Mouse (Mus musculus) intestine, postnatal 0 days (tissue): ENCODE measurements around the gene Foxr2. TPM values are rescaled to one million over a fixed set of nuclear protein-coding genes. Genes with fewer than 3 reads are reported as not detected.

Experiments used
- ATAC-seq: fragments of 200-750 bp; cut with Nextera tagmentation; 2 replicates; pipeline ENCODE4 v1.8.0; 2017; ENCODE audit warnings: mild to moderate bottlenecking, moderate TSS enrichment, moderate library complexity
- H3K27ac ChIP-seq: fragments of 300-500 bp; sonication (generic); 2 replicates; pipeline ENCODE4 v1.5.1; 2014; ENCODE audit warnings: mild to moderate bottlenecking, low read depth, low read length, moderate library complexity
- H3K27me3 ChIP-seq: fragments of 300-500 bp; sonication (generic); replicated peaks from 2 replicates; pipeline ENCODE4 v1.6.1; 2014; ENCODE audit warnings: low read length, mixed read lengths; ENCODE audit not compliant: control insufficient read depth, insufficient read depth
- H3K36me3 ChIP-seq: fragments of 300-500 bp; sonication (generic); 2 replicates; pipeline ENCODE4 v1.6.1; 2014; ENCODE audit warnings: mild to moderate bottlenecking, moderate library complexity; ENCODE audit not compliant: control insufficient read depth, insufficient read depth
- H3K4me1 ChIP-seq: fragments of 300-500 bp; sonication (generic); replicated peaks from 2 replicates; pipeline ENCODE4 v1.6.1; 2014; ENCODE audit warnings: antibody characterized with exemption, low read length, mixed read lengths; ENCODE audit not compliant: control insufficient read depth, insufficient read depth
- H3K4me2 ChIP-seq: fragments of 300-500 bp; sonication (generic); replicated peaks from 2 replicates; pipeline ENCODE4 v1.6.1; 2014; ENCODE audit warnings: low read depth, mild to moderate bottlenecking, moderate library complexity
- H3K4me3 ChIP-seq: fragments of 300-500 bp; sonication (generic); 2 replicates; pipeline ENCODE4 v1.5.1; 2014; ENCODE audit warnings: low read depth, low read length
- H3K9ac ChIP-seq: fragments of 300-500 bp; sonication (generic); 2 replicates; pipeline ENCODE4 v1.6.1; 2014; ENCODE audit warnings: mild to moderate bottlenecking, low read depth, low read length
- H3K9me3 ChIP-seq: fragments of 300-500 bp; sonication (generic); 2 replicates; pipeline ENCODE4 v1.6.1; 2016; ENCODE audit warnings: mixed run types; ENCODE audit not compliant: control insufficient read depth
- CTCF ChIP-seq: sonication (generic); IDR thresholded peaks from 2 replicates; pipeline ENCODE4 v1.5.1; 2016; ENCODE audit warnings: low read depth, mild to moderate bottlenecking, control low read depth, antibody characterized with exemption, moderate library complexity
- WGBS: fragments of 180-500 bp; shearing (Covaris S2); extraction: QIAGEN DNeasy Blood & Tissue Kit; methylation state at CpG from one replicate; pipeline ENCODE4 v1.1.7; 2014; 5-methylcytosine and 5-hydroxymethylcytosine counted together
- polyA plus RNA-seq: library from polyadenylated mRNA; unstranded; fragments of >200 nt; fragmentation: Nextera tagmentation; extraction: Ambion mirVana; gene quantifications from 2 replicates; pipeline ENCODE4 v1.2.1, GENCODE M21; 2015

The Foxr2 gene
- polyA plus RNA-seq, 1 experiment from 2014 or later: not detected

GRCm38 (mm10) chrX:153174786-153175185 is 56.2 kb downstream of the Foxr2 start:
- TF ChIP-seq CTCF: peak; percentile 54
- 5% methylated on average over 1 of the region's 1 CpGs for WGBS
- Histone ChIP-seq H3K4me1 (no peaks in the 10 kb centered on the region), H3K4me2 (no peak overlapping the region), H3K27ac (no peak overlapping the region), H3K27me3 (no peaks in the 10 kb centered on the region), H3K9ac (no peak overlapping the region), H3K9me3 (no peaks in the 10 kb centered on the region), H3K36me3 (no peaks in the 10 kb centered on the region), H3K4me3 (no peak overlapping the region)
- ATAC-seq: no peak

GRCm38 (mm10) chrX:153182221-153182620 is 63.6 kb downstream of the Foxr2 start:
- H3K27me3 ChIP-seq: no peaks in the 10 kb centered on the region
- no peaks in the 10 kb centered on the region for H3K9me3 ChIP-seq
- H3K4me3 ChIP-seq: no peak overlapping the region
- no peaks in the 10 kb centered on the region for H3K4me1 ChIP-seq
- no peaks in the 10 kb centered on the region for H3K36me3 ChIP-seq
- ATAC-seq: no peak
- H3K27ac ChIP-seq: no peak overlapping the region
- TF ChIP-seq CTCF: no peak
- H3K9ac ChIP-seq: no peak overlapping the region
- H3K4me2 ChIP-seq: no peak overlapping the region
- 65% methylated on average over 2 of the region's 2 CpGs for WGBS

Other genes starting within 250 kb of the Foxr2 start
- gene Usp51, start 112.3 kb upstream of the Foxr2 start, polyA plus RNA-seq: 0.20 and 0.43 TPM in 2 replicates
- gene Mageh1, start 81.2 kb upstream of the Foxr2 start, polyA plus RNA-seq: 22.4 and 23.8 TPM in 2 replicates
- gene Rragb, start 21.2 kb downstream of the Foxr2 start, polyA plus RNA-seq: 0.65 and 0.68 TPM in 2 replicates
- gene Klf8, start 118.7 kb downstream of the Foxr2 start, polyA plus RNA-seq: 0.17 and 0.33 TPM in 2 replicates